Mouse (Mus musculus) lung, embryonic 16.5 days (tissue): ENCODE results near the gene Pla2g2d. TPM values are rescaled to one million over a fixed set of nuclear protein-coding genes. Genes with fewer than 3 reads are reported as not detected.

Experiments used
- ATAC-seq: fragments of 200-750 bp; cut with Nextera tagmentation; 2 replicates; pipeline ENCODE4 v1.8.0; 2017; ENCODE audit warnings: low read depth, mild to moderate bottlenecking, moderate library complexity
- H3K27ac ChIP-seq: fragments of 300-500 bp; sonication (generic); 2 replicates; pipeline ENCODE4 v1.5.1; 2014; ENCODE audit warnings: mild to moderate bottlenecking, control low read depth, low read length
- H3K27me3 ChIP-seq: fragments of 300-500 bp; sonication (generic); 2 replicates; pipeline ENCODE4 v1.6.1; 2014; ENCODE audit warnings: low read depth, low read length, mixed read lengths; ENCODE audit not compliant: control insufficient read depth, insufficient read depth
- H3K36me3 ChIP-seq: fragments of 300-500 bp; sonication (generic); 2 replicates; pipeline ENCODE4 v1.6.1; 2014; ENCODE audit warnings: low read length; ENCODE audit not compliant: control insufficient read depth, insufficient read depth
- H3K4me1 ChIP-seq: fragments of 300-500 bp; sonication (generic); replicated peaks from 2 replicates; pipeline ENCODE4 v1.6.1; 2014; ENCODE audit warnings: low read length, mixed read lengths; ENCODE audit not compliant: control insufficient read depth, insufficient read depth
- H3K4me2 ChIP-seq: fragments of 300-500 bp; sonication (generic); 2 replicates; pipeline ENCODE4 v1.6.1; 2014; ENCODE audit warnings: low read depth, low read length, control low read depth
- H3K4me3 ChIP-seq: fragments of 300-500 bp; sonication (generic); 2 replicates; pipeline ENCODE4 v1.5.1; 2014; ENCODE audit warnings: mild to moderate bottlenecking, low read length, control low read depth
- H3K9ac ChIP-seq: fragments of 300-500 bp; sonication (generic); 2 replicates; pipeline ENCODE4 v1.6.1; 2014; ENCODE audit warnings: low read length, control low read depth
- H3K9me3 ChIP-seq: fragments of 300-500 bp; sonication (generic); 2 replicates; pipeline ENCODE4 v1.6.1; 2016; ENCODE audit warnings: low read length; ENCODE audit not compliant: control insufficient read depth
- WGBS: fragments of 180-500 bp; shearing (Covaris S2); extraction: QIAGEN DNeasy Blood & Tissue Kit; methylation state at CpG from one replicate; pipeline ENCODE4 v1.1.7; 2014; 5-methylcytosine and 5-hydroxymethylcytosine counted together
- polyA plus RNA-seq: library from polyadenylated mRNA; unstranded; fragments of >200 nt; fragmentation: Nextera tagmentation; extraction: Ambion mirVana; gene quantifications from 2 replicates; pipeline ENCODE4 v1.2.1, GENCODE M21; 2015

The Pla2g2d gene
- polyA plus RNA-seq, 1 experiment from 2014 or later, result not detected

- peak; percentile 31; the same call in 1 of the 2 replicates for ATAC-seq
- 0 out of 2 replicates have a peak, but pooled peaks cover 2% of the 10 kb centered on the region for H3K9me3 ChIP-seq
- no peaks in the 10 kb centered on the region for H3K27me3 ChIP-seq
- no peak overlapping the region for H3K4me3 ChIP-seq
- no peak overlapping the region for H3K27ac ChIP-seq
- H3K4me1 ChIP-seq, result peaks cover 9% of the 10 kb centered on the region; the same call in 1 of the 2 replicates
- H3K36me3 ChIP-seq, result no peaks in the 10 kb centered on the region
- no peak overlapping the region for H3K9ac ChIP-seq
- WGBS, result 39% methylated on average over 10 of the region's 10 CpGs
- no peak overlapping the region for H3K4me2 ChIP-seq
Observed at GRCm38 (mm10) chr4:138747851-138748250, 27.7 kb upstream of the Pla2g2d start.

GRCm38 (mm10) chr4:138748369-138749072, 27.0 kb upstream of the Pla2g2d start:
- H3K27me3 ChIP-seq, result no peaks in the 10 kb centered on the region
- no peak overlapping the region for H3K4me3 ChIP-seq
- H3K9ac ChIP-seq, result no peak overlapping the region
- peak; percentile 18; the same call in 1 of the 2 replicates for ATAC-seq
- H3K4me1 ChIP-seq, result peaks cover 9% of the 10 kb centered on the region; the same call in 1 of the 2 replicates
- 40% methylated on average over 8 of the region's 8 CpGs for WGBS
- H3K4me2 ChIP-seq, result no peak overlapping the region
- H3K27ac ChIP-seq, result no peak overlapping the region
- no peaks in the 10 kb centered on the region for H3K36me3 ChIP-seq
- H3K9me3 ChIP-seq, result 0 out of 2 replicates have a peak, but pooled peaks cover 2% of the 10 kb centered on the region

- Histone ChIP-seq H3K27ac (no peak overlapping the region), H3K9me3 (0 out of 2 replicates have a peak, but pooled peaks cover 2% of the 10 kb centered on the region), H3K36me3 (no peaks in the 10 kb centered on the region), H3K27me3 (no peaks in the 10 kb centered on the region), H3K4me2 (no peak overlapping the region), H3K4me1 (peaks cover 3% of the 10 kb centered on the region; the same call in 1 of the 2 replicates), H3K9ac (no peak overlapping the region), H3K4me3 (no peak overlapping the region)
- ATAC-seq, result no peak
- 96% methylated on average over 6 of the region's 6 CpGs for WGBS
Observed at GRCm38 (mm10) chr4:138752603-138753002, 22.9 kb upstream of the Pla2g2d start.

GRCm38 (mm10) chr4:138753608-138754007, 21.9 kb upstream of the Pla2g2d start:
- H3K4me2 ChIP-seq, result no peak overlapping the region
- H3K27me3 ChIP-seq, result no peaks in the 10 kb centered on the region
- H3K9me3 ChIP-seq, result 0 out of 2 replicates have a peak, but pooled peaks cover 2% of the 10 kb centered on the region
- ATAC-seq, result no peak
- no peak overlapping the region for H3K9ac ChIP-seq
- 77% methylated on average over 3 of the region's 3 CpGs for WGBS
- no peaks in the 10 kb centered on the region for H3K36me3 ChIP-seq
- no peaks in the 10 kb centered on the region for H3K4me1 ChIP-seq
- no peak overlapping the region for H3K4me3 ChIP-seq
- no peak overlapping the region for H3K27ac ChIP-seq

- no peak overlapping the region for H3K9ac ChIP-seq
- no peak overlapping the region for H3K4me2 ChIP-seq
- no peak overlapping the region for H3K27ac ChIP-seq
- no peaks in the 10 kb centered on the region for H3K36me3 ChIP-seq
- H3K27me3 ChIP-seq, result no peaks in the 10 kb centered on the region
- H3K4me3 ChIP-seq, result no peak overlapping the region
- WGBS, result 54% methylated on average over 9 of the region's 9 CpGs
- ATAC-seq, result no peak
- H3K9me3 ChIP-seq, result 0 out of 2 replicates have a peak, but pooled peaks cover 2% of the 10 kb centered on the region
- no peaks in the 10 kb centered on the region for H3K4me1 ChIP-seq
Observed at GRCm38 (mm10) chr4:138754432-138754831, 21.1 kb upstream of the Pla2g2d start.

GRCm38 (mm10) chr4:138755439-138755838, 20.1 kb upstream of the Pla2g2d start:
- Histone ChIP-seq H3K27me3 (no peaks in the 10 kb centered on the region), H3K4me1 (no peaks in the 10 kb centered on the region), H3K9me3 (0 out of 2 replicates have a peak, but pooled peaks cover 2% of the 10 kb centered on the region), H3K27ac (no peak overlapping the region), H3K9ac (no peak overlapping the region), H3K4me3 (no peak overlapping the region), H3K36me3 (no peaks in the 10 kb centered on the region), H3K4me2 (no peak overlapping the region)
- no peak for ATAC-seq
- WGBS, result 54% methylated on average over 4 of the region's 4 CpGs

GRCm38 (mm10) chr4:138755983-138756382, 19.6 kb upstream of the Pla2g2d start:
- Histone ChIP-seq H3K9ac (no peak overlapping the region), H3K4me1 (no peaks in the 10 kb centered on the region), H3K4me2 (no peak overlapping the region), H3K27me3 (no peaks in the 10 kb centered on the region), H3K36me3 (no peaks in the 10 kb centered on the region), H3K27ac (no peak overlapping the region), H3K9me3 (0 out of 2 replicates have a peak, but pooled peaks cover 2% of the 10 kb centered on the region), H3K4me3 (no peak overlapping the region)
- 72% methylated on average over 11 of the region's 11 CpGs for WGBS
- ATAC-seq, result no peak

- ATAC-seq, result no peak
- Histone ChIP-seq H3K36me3 (no peaks in the 10 kb centered on the region), H3K4me1 (no peaks in the 10 kb centered on the region), H3K9ac (no peak within 1 kb of the TSS), H3K27me3 (no peaks in the 10 kb centered on the region), H3K4me3 (no peak within 1 kb of the TSS), H3K9me3 (0 out of 2 replicates have a peak, but pooled peaks cover 2% of the 10 kb centered on the region), H3K27ac (no peak within 1 kb of the TSS), H3K4me2 (no peak within 1 kb of the TSS)
- WGBS, result 75% methylated on average over 8 of the region's 8 CpGs
Observed at GRCm38 (mm10) chr4:138757416-138757815, 18.1 kb upstream of the Pla2g2d start, which contains the start of gene Pla2g2f. Gene Pla2g2f (minus strand): TSS chr4:138757626.

- H3K27me3 ChIP-seq, result no peaks in the 10 kb centered on the region
- H3K4me2 ChIP-seq, result no peak overlapping the region
- H3K4me3 ChIP-seq, result no peak overlapping the region
- H3K9ac ChIP-seq, result no peak overlapping the region
- H3K27ac ChIP-seq, result no peak overlapping the region
- no peaks in the 10 kb centered on the region for H3K9me3 ChIP-seq
- no peaks in the 10 kb centered on the region for H3K4me1 ChIP-seq
- WGBS, result 66% methylated on average over 9 of the region's 9 CpGs
- ATAC-seq, result no peak
- H3K36me3 ChIP-seq, result no peaks in the 10 kb centered on the region
Observed at GRCm38 (mm10) chr4:138762266-138762665, 13.3 kb upstream of the Pla2g2d start.
